Mouse (Mus musculus) lung, postnatal 0 days (tissue): ENCODE measurements around the gene Armh2.

ENCODE experiments used
- CTCF ChIP-seq: IDR thresholded peaks from 2 replicates; pipeline ENCODE4 v1.5.1; 2016; ENCODE audit warnings: antibody characterized with exemption, mild to moderate bottlenecking
- EP300 ChIP-seq: IDR thresholded peaks from 2 replicates; pipeline ENCODE4 v1.6.1; 2016; ENCODE audit warnings: antibody characterized with exemption, mild to moderate bottlenecking, control low read depth

DNA sequence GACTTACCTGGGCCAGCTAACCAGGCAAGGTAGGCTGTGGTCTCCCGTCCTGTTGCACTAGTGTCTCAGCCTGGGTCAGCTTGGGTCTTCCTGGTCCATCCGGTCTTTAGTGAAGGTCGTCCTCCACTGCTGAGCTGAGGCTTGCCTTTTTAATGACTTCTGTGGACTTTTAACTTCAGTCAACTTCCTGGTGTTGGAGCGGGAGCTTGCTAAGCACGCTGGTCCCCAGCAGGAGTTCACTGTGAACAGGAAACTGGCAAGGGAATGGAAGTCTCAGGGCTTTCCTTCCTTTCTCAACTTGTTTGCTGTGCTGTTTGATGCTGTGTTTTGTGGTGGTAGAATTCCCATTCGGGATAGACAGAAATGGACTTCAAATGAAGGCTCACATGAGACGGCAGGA is 23.4 kb upstream of the Armh2 start:
- TF ChIP-seq CTCF = no peak
- no peak for TF ChIP-seq EP300
